Mouse (Mus musculus) MEL (cell line): Measurements from ENCODE around the gene Sox6. TPM values are rescaled to one million over a fixed set of nuclear protein-coding genes. Genes with fewer than 3 reads are reported as not detected.

ENCODE experiments used
- DNase-seq: peaks from one replicate; pipeline ENCODE4 v3.0.0; 2011; ENCODE audit warnings: low read depth, low spot score
- H3K27ac ChIP-seq: 2 replicates; pipeline ENCODE4 v1.5.1; 2012; ENCODE audit warnings: low read depth, mild to moderate bottlenecking, control low read depth, low read length, moderate library complexity; ENCODE audit not compliant: control insufficient read depth
- H3K27me3 ChIP-seq, 2 experiments: fragments of 150-350 bp in 1 of 2; sonication (generic) in 1 of 2; 2 replicates each; pipeline ENCODE4 v1.6.1; 2012; ENCODE audit warnings: low read length in 2 of 2, mild to moderate bottlenecking in 2 of 2, improper control_type of control experiment in 1 of 2, moderate library complexity in 1 of 2; ENCODE audit not compliant: insufficient read depth in 2 of 2, control insufficient read depth in 1 of 2
- H3K36me3 ChIP-seq, 2 experiments: 2 replicates each; pipeline ENCODE4 v1.6.1; 2012 to 2014; ENCODE audit warnings: low read length in 2 of 2, improper control_type of control experiment in 1 of 2, inconsistent platforms in 1 of 2, mild to moderate bottlenecking in 1 of 2; ENCODE audit not compliant: insufficient read depth in 2 of 2, control insufficient read depth in 1 of 2
- H3K4me1 ChIP-seq, 2 experiments: fragments of 150-350 bp in 1 of 2; sonication (generic) in 1 of 2; 2 replicates each; pipeline ENCODE4 v1.6.1; 2012; ENCODE audit warnings: low read length in 2 of 2, improper control_type of control experiment in 1 of 2, mild to moderate bottlenecking in 1 of 2; ENCODE audit not compliant: insufficient read depth in 2 of 2, control insufficient read depth in 1 of 2
- H3K4me3 ChIP-seq, 2 experiments: fragments of 150-350 bp in 1 of 2; sonication (generic) in 1 of 2; 2 replicates each; pipeline ENCODE4 v1.5.1; 2012; ENCODE audit warnings: low read depth in 2 of 2, low read length in 2 of 2, mild to moderate bottlenecking in 2 of 2, moderate library complexity in 2 of 2, control low read depth in 1 of 2, improper control_type of control experiment in 1 of 2; ENCODE audit not compliant: control insufficient read depth in 1 of 2, insufficient read depth in 1 of 2
- H3K79me2 ChIP-seq: 2 replicates; pipeline ENCODE4 v1.6.1; 2012; ENCODE audit warnings: mild to moderate bottlenecking, low read length, moderate library complexity; ENCODE audit not compliant: control insufficient read depth, poor library complexity, insufficient read depth
- H3K9ac ChIP-seq: 2 replicates; pipeline ENCODE4 v1.6.1; 2012; ENCODE audit warnings: low read depth, mild to moderate bottlenecking, control low read depth, low read length, moderate library complexity; ENCODE audit not compliant: control insufficient read depth, poor library complexity, severe bottlenecking
- H3K9me3 ChIP-seq: fragments of 150-350 bp; sonication (generic); replicated peaks from 2 replicates; pipeline ENCODE4 v1.6.1; 2012; ENCODE audit warnings: mild to moderate bottlenecking, low read length, improper control_type of control experiment, moderate library complexity; ENCODE audit not compliant: insufficient read depth
- CHD2 ChIP-seq: IDR thresholded peaks from 2 replicates; pipeline ENCODE4 v1.6.1; 2011; ENCODE audit warnings: low read length, improper control_type of control experiment
- CTCF ChIP-seq, 3 experiments: IDR thresholded peaks in 2 of 3; conservative IDR thresholded peaks in 1 of 3; 2 replicates each; pipeline ENCODE4 v1.5.1; 2011 to 2012; ENCODE audit warnings: low read length in 3 of 3, low read depth in 2 of 3, mild to moderate bottlenecking in 2 of 3, improper control_type of control experiment in 1 of 3, inconsistent platforms in 1 of 3, mixed read lengths in 1 of 3, moderate library complexity in 1 of 3; ENCODE audit not compliant: control insufficient read depth in 1 of 3, insufficient read depth in 1 of 3, poor library complexity in 1 of 3, severe bottlenecking in 1 of 3
- EP300 ChIP-seq, 2 experiments: IDR thresholded peaks; 2 replicates each; pipeline ENCODE4 v1.6.1; 2011; ENCODE audit warnings: improper control_type of control experiment in 2 of 2, low read length in 2 of 2, low read depth in 1 of 2, mild to moderate bottlenecking in 1 of 2
- HCFC1 ChIP-seq: IDR thresholded peaks from 2 replicates; pipeline ENCODE4 v1.6.1; 2012; ENCODE audit warnings: low read depth, mild to moderate bottlenecking, inconsistent platforms, low read length, improper control_type of control experiment, moderate library complexity
- JUND ChIP-seq: IDR thresholded peaks from 2 replicates; pipeline ENCODE4 v1.6.1; 2011; ENCODE audit warnings: low read depth, mild to moderate bottlenecking, improper control_type of control experiment, low read length
- KAT2A ChIP-seq: conservative IDR thresholded peaks from 2 replicates; pipeline ENCODE4 v1.6.1; 2012; ENCODE audit warnings: low read depth, low read length, improper control_type of control experiment, inconsistent platforms
- MAFK ChIP-seq: IDR thresholded peaks from 2 replicates; pipeline ENCODE4 v1.6.1; 2011; ENCODE audit warnings: low read depth, mild to moderate bottlenecking, low read length, improper control_type of control experiment, borderline replicate concordance
- MAX ChIP-seq: IDR thresholded peaks from 2 replicates; pipeline ENCODE4 v1.6.1; 2011; ENCODE audit warnings: low read length, improper control_type of control experiment
- MAZ ChIP-seq: IDR thresholded peaks from 2 replicates; pipeline ENCODE4 v1.6.1; 2012; ENCODE audit warnings: low read depth, mild to moderate bottlenecking, inconsistent platforms, low read length, improper control_type of control experiment
- MXI1 ChIP-seq: IDR thresholded peaks from 2 replicates; pipeline ENCODE4 v1.6.1; 2011; ENCODE audit warnings: mild to moderate bottlenecking, low read depth, low read length, improper control_type of control experiment
- MYB ChIP-seq: IDR thresholded peaks from 2 replicates; pipeline ENCODE4 v1.6.1; 2011; ENCODE audit warnings: mild to moderate bottlenecking, low read depth, low read length, improper control_type of control experiment
- NELFE ChIP-seq: IDR thresholded peaks from 2 replicates; pipeline ENCODE4 v1.6.1; 2011; ENCODE audit warnings: low read depth, low read length, improper control_type of control experiment
- NRF1 ChIP-seq: IDR thresholded peaks from 2 replicates; pipeline ENCODE4 v1.6.1; 2014; ENCODE audit warnings: low read depth, mild to moderate bottlenecking, inconsistent platforms, low read length, improper control_type of control experiment, moderate library complexity; ENCODE audit not compliant: poor library complexity, insufficient read depth, severe bottlenecking
- POLR2A ChIP-seq, 2 experiments: IDR thresholded peaks; 2 replicates each; pipeline ENCODE4 v1.6.1; 2011 to 2012; ENCODE audit warnings: low read length in 2 of 2, mild to moderate bottlenecking in 2 of 2, control low read depth in 1 of 2, improper control_type of control experiment in 1 of 2, low read depth in 1 of 2, moderate library complexity in 1 of 2; ENCODE audit not compliant: control insufficient read depth in 1 of 2, insufficient read depth in 1 of 2, poor library complexity in 1 of 2
- POLR2AphosphoS5 ChIP-seq: IDR thresholded peaks from 2 replicates; pipeline ENCODE4 v1.6.1; 2012; ENCODE audit warnings: low read depth, borderline replicate concordance, mild to moderate bottlenecking, inconsistent platforms, low read length, moderate library complexity, mixed read lengths
- RCOR1 ChIP-seq: IDR thresholded peaks from 2 replicates; pipeline ENCODE4 v1.6.1; 2012; ENCODE audit warnings: low read depth, mild to moderate bottlenecking, inconsistent platforms, low read length, improper control_type of control experiment
- SIN3A ChIP-seq: IDR thresholded peaks from 2 replicates; pipeline ENCODE4 v1.6.1; 2012; ENCODE audit warnings: low read length, improper control_type of control experiment, inconsistent platforms
- SMC3 ChIP-seq: IDR thresholded peaks from 2 replicates; pipeline ENCODE4 v1.6.1; 2011; ENCODE audit warnings: low read depth, low read length, improper control_type of control experiment
- TBP ChIP-seq: IDR thresholded peaks from 2 replicates; pipeline ENCODE4 v1.8.0; 2011; ENCODE audit warnings: low read depth, low read length, improper control_type of control experiment
- polyA plus RNA-seq, 2 experiments: library from polyadenylated mRNA; stranded (reverse) in 1 of 2; unstranded in 1 of 2; fragments of >175 nt in 1 of 2; fragments of >200 nt in 1 of 2; gene quantifications; 2 replicates each; pipeline versions ENCODE4 v1.2.1 to v1.2.4; 2012; ENCODE audit warnings: low replicate concordance in 2 of 2, low read depth in 1 of 2; ENCODE audit not compliant: insufficient read length in 2 of 2, insufficient read depth in 1 of 2, missing spikeins in 1 of 2
- total RNA-seq: library from RNA; depleted of rRNA; stranded (reverse); fragments of 300-350 nt; gene quantifications from 2 replicates; pipeline ENCODE4 v1.2.3, GENCODE M21; 2012

Gene Sox6
- total and polyA plus RNA-seq, 3 experiments = 2.6 to 4.6 TPM; not detected in 1

- no peak overlapping the region for H3K4me3 ChIP-seq
- peaks cover 0 to 4% of the 10 kb centered on the region in 2 experiments; a peak in 2 of 4 replicates for H3K27me3 ChIP-seq
- H3K4me1 ChIP-seq = no peaks in the 10 kb centered on the region
- no peaks in the 10 kb centered on the region for H3K9me3 ChIP-seq
- no peaks in the 10 kb centered on the region for H3K36me3 ChIP-seq
- DNase-seq = no peak
- H3K9ac ChIP-seq = no peak overlapping the region
- no peaks in the 10 kb centered on the region for H3K79me2 ChIP-seq
- TF ChIP-seq MYB (no peak), MAFK (no peak), POLR2AphosphoS5 (no peak), SMC3 (no peak), SIN3A (no peak), NRF1 (no peak), TBP (no peak)
- H3K27ac ChIP-seq = no peak overlapping the region
Measured at GRCm38 (mm10) chr7:115726776-115727175, 311.8 kb downstream of the Sox6 start.

GRCm38 (mm10) chr7:115724404-115724803 is 314.2 kb downstream of the Sox6 start:
- H3K79me2 ChIP-seq = no peaks in the 10 kb centered on the region
- H3K4me1 ChIP-seq = no peaks in the 10 kb centered on the region
- H3K27ac ChIP-seq = no peak overlapping the region
- no peak overlapping the region for H3K4me3 ChIP-seq
- no peak overlapping the region for H3K9ac ChIP-seq
- TF ChIP-seq MAZ (no peak), HCFC1 (no peak)
- DNase-seq = no peak
- no peaks in the 10 kb centered on the region for H3K27me3 ChIP-seq
- no peaks in the 10 kb centered on the region for H3K9me3 ChIP-seq
- H3K36me3 ChIP-seq = no peaks in the 10 kb centered on the region

GRCm38 (mm10) chr7:115721624-115722540 is 316.7 kb downstream of the Sox6 start:
- Histone ChIP-seq H3K9me3 (no peaks in the 10 kb centered on the region), H3K4me3 (no peak overlapping the region), H3K79me2 (no peaks in the 10 kb centered on the region), H3K27me3 (no peaks in the 10 kb centered on the region), H3K27ac (no peak overlapping the region), H3K4me1 (no peaks in the 10 kb centered on the region), H3K9ac (no peak overlapping the region), H3K36me3 (no peaks in the 10 kb centered on the region)
- DNase-seq = no peak
- no peak for TF ChIP-seq KAT2A
- TF ChIP-seq MAX = no peak
- TF ChIP-seq MXI1 = no peak
- TF ChIP-seq MAZ = no peak
- TF ChIP-seq NELFE = no peak
- no peak for TF ChIP-seq CTCF (IDR thresholded peaks at IDR 0.05 in 2 of 3, conservative IDR thresholded peaks at IDR 0.05 in 1 of 3; ENCODE audit: control insufficient read depth in 1 of 3, insufficient read depth in 1 of 3, low read depth in 2 of 3, low read length in 3 of 3, poor library complexity in 1 of 3, severe bottlenecking in 1 of 3)
- no peak for TF ChIP-seq TBP
- TF ChIP-seq POLR2AphosphoS5 = no peak
- TF ChIP-seq RCOR1 = no peak
- no peak for TF ChIP-seq EP300 (IDR thresholded peaks at IDR 0.05; ENCODE audit: low read depth in 1 of 2, low read length in 2 of 2)
- no peak for TF ChIP-seq CHD2
- no peak for TF ChIP-seq JUND
- no peak for TF ChIP-seq POLR2A (IDR thresholded peaks at IDR 0.05; ENCODE audit: control insufficient read depth in 1 of 2, insufficient read depth in 1 of 2, low read depth in 1 of 2, low read length in 2 of 2, poor library complexity in 1 of 2)
